Mouse (Mus musculus) forebrain, postnatal 0 days (tissue): ENCODE data around the gene Nfib. TPM values are rescaled to one million over a fixed set of nuclear protein-coding genes. Genes with fewer than 3 reads are reported as not detected.

Experiments used
- ATAC-seq: fragments of 200-750 bp; cut with Nextera tagmentation; 2 replicates; pipeline ENCODE4 v1.8.0; 2017; ENCODE audit warnings: mild to moderate bottlenecking, moderate library complexity
- DNase-seq: peaks from one replicate; pipeline ENCODE4 v3.0.0-alpha.2; 2015
- H3K27ac ChIP-seq: fragments of 300-500 bp; sonication (generic); 2 replicates; pipeline ENCODE4 v1.5.1; 2014; ENCODE audit warnings: low read depth, mild to moderate bottlenecking, antibody characterized with exemption, low read length, moderate library complexity, mixed read lengths
- H3K27me3 ChIP-seq: fragments of 300-500 bp; sonication (generic); 2 replicates; pipeline ENCODE4 v1.6.1; 2014; ENCODE audit warnings: mild to moderate bottlenecking, low read length, mixed read lengths; ENCODE audit not compliant: insufficient read depth
- H3K36me3 ChIP-seq: fragments of 300-500 bp; sonication (generic); 2 replicates; pipeline ENCODE4 v1.6.1; 2014; ENCODE audit warnings: mild to moderate bottlenecking, moderate library complexity; ENCODE audit not compliant: insufficient read depth
- H3K4me1 ChIP-seq: fragments of 300-500 bp; sonication (generic); 2 replicates; pipeline ENCODE4 v1.6.1; 2014; ENCODE audit warnings: antibody characterized with exemption; ENCODE audit not compliant: insufficient read depth
- H3K4me2 ChIP-seq: fragments of 300-500 bp; sonication (generic); 2 replicates; pipeline ENCODE4 v1.6.1; 2014; ENCODE audit warnings: low read depth, mild to moderate bottlenecking, moderate library complexity
- H3K4me3 ChIP-seq: fragments of 300-500 bp; sonication (generic); 2 replicates; pipeline ENCODE4 v1.5.1; 2014; ENCODE audit warnings: low read depth, low read length, mixed read lengths
- H3K9ac ChIP-seq: fragments of 300-500 bp; sonication (generic); 2 replicates; pipeline ENCODE4 v1.6.1; 2014; ENCODE audit warnings: mild to moderate bottlenecking
- H3K9me3 ChIP-seq: fragments of 300-500 bp; sonication (generic); 2 replicates; pipeline ENCODE4 v1.6.1; 2016; ENCODE audit warnings: low read length
- CTCF ChIP-seq: sonication (generic); IDR thresholded peaks from 2 replicates; pipeline ENCODE4 v1.5.1; 2016; ENCODE audit warnings: antibody characterized with exemption, control low read depth, low read depth
- WGBS: fragments of 180-500 bp; shearing (Covaris S2); extraction: QIAGEN DNeasy Blood & Tissue Kit; methylation state at CpG from one replicate; pipeline ENCODE4 v1.1.7; 2014; 5-methylcytosine and 5-hydroxymethylcytosine counted together
- polyA plus RNA-seq: library from polyadenylated mRNA; unstranded; fragments of >200 nt; fragmentation: Nextera tagmentation; extraction: Ambion mirVana; gene quantifications from 2 replicates; pipeline ENCODE4 v1.2.1, GENCODE M21; 2015
- total RNA-seq: library from RNA; depleted of rRNA; stranded (reverse); fragments of >200 nt; gene quantifications from 2 replicates; pipeline ENCODE4 v1.2.3, GENCODE M21; 2014

The Nfib gene
- total and polyA plus RNA-seq, 2 experiments from 2014 or later = 69.0 to 135 TPM

DNA sequence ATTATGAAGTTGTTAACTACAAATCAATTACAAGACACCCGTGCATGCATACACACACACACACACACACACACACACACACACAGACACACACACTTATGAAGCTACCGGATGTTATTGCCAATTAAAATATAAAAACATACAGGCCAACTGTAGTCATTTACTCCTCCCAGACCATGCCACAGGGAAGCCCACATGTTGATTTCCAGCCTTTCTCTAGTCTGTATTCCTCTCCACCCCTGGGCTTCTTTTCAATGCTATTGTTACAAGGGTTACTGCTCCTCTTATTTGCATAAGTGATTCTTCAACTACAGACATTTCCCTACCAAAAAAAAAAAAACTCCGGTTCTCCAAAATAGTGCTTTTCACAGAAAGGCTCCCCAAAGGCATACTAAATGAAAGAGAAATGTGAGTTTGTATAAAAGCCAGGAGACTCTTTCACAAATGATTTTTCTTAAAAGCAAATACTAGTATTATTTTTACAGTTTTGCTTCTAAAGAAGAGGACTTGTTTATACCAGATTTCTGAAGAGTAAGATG lies 402.1 kb downstream of the Nfib start:
- peak overlapping the region; percentile 62; the same call in 1 of the 2 replicates for H3K27ac ChIP-seq
- no peak for DNase-seq

DNA sequence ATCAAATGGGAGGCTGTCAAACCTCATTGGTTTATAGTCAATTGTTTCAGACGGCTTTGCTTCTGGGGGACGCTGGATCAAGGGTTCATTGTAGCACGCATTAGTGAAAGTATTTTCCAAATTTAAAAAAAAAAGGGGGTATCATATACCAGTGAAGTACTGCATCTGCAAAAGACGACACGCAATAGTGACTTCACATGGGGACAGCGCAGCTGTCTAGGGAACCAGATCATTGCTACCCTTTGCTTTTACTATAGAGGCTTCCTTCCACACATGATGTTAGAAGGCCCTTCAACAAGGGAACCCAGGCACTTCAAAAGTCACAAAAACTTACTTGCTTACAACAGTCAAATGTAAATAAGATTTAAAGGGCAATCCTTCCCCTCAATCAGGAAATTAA lies 402.6 kb downstream of the Nfib start:
- H3K27ac ChIP-seq = no peak overlapping the region
- 42% methylated on average over 6 of the region's 6 CpGs for WGBS
- H3K4me1 ChIP-seq = peaks cover 11% of the 10 kb centered on the region; the same call in 1 of the 2 replicates
- H3K36me3 ChIP-seq = peaks cover 3% of the 10 kb centered on the region; the same call in 1 of the 2 replicates
- DNase-seq = no peak
- no peaks in the 10 kb centered on the region for H3K9me3 ChIP-seq
- H3K4me2 ChIP-seq = no peak overlapping the region
- H3K27me3 ChIP-seq = no peaks in the 10 kb centered on the region
- no peak for ATAC-seq
- no peak for TF ChIP-seq CTCF
- H3K4me3 ChIP-seq = no peak overlapping the region
- H3K9ac ChIP-seq = no peak overlapping the region

More for the DNA sequence above, 402.1 kb downstream of the Nfib start:
- no peaks in the 10 kb centered on the region for H3K9me3 ChIP-seq
- H3K4me2 ChIP-seq = 0 out of 2 replicates have a peak overlapping the region, but pooled peaks have one; percentile 32
- peaks cover 11% of the 10 kb centered on the region; the same call in 1 of the 2 replicates for H3K4me1 ChIP-seq
- no peak overlapping the region for H3K4me3 ChIP-seq
- 0 out of 2 replicates have a peak, but pooled peaks have one; percentile 28 for ATAC-seq
- H3K9ac ChIP-seq = no peak overlapping the region
- H3K27me3 ChIP-seq = no peaks in the 10 kb centered on the region
- H3K36me3 ChIP-seq = peaks cover 5% of the 10 kb centered on the region; the same call in 1 of the 2 replicates
- no peak for TF ChIP-seq CTCF
- 13% methylated on average over 3 of the region's 3 CpGs for WGBS

DNA sequence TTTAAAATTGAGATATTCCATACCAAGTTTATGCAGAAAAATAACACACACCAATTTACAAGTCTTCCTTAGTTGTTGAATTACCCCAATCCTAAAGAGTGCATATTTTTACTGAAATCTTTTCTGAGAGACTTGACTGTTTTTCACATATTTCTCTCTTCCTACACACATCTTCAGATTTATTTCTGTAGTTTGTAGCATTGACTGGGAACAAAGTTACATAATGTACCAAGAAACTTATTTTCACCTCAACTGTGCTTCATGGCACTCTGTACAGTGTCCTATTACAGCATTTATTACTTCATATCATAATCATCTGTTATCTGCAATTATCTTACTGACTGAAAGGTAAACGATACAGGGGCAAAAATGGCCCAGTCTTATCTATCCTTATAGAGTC lies 406.9 kb downstream of the Nfib start:
- H3K36me3 ChIP-seq = peaks cover 8% of the 10 kb centered on the region
- TF ChIP-seq CTCF = no peak
- WGBS = 90% methylated on average over 1 of the region's 1 CpGs
- H3K27me3 ChIP-seq = no peaks in the 10 kb centered on the region
- no peak overlapping the region for H3K4me2 ChIP-seq
- no peaks in the 10 kb centered on the region for H3K9me3 ChIP-seq
- H3K4me1 ChIP-seq = 0 out of 2 replicates have a peak, but pooled peaks cover 3% of the 10 kb centered on the region
- ATAC-seq = no peak
- no peak overlapping the region for H3K27ac ChIP-seq
- no peak for DNase-seq
- H3K9ac ChIP-seq = no peak overlapping the region
- H3K4me3 ChIP-seq = no peak overlapping the region

DNA sequence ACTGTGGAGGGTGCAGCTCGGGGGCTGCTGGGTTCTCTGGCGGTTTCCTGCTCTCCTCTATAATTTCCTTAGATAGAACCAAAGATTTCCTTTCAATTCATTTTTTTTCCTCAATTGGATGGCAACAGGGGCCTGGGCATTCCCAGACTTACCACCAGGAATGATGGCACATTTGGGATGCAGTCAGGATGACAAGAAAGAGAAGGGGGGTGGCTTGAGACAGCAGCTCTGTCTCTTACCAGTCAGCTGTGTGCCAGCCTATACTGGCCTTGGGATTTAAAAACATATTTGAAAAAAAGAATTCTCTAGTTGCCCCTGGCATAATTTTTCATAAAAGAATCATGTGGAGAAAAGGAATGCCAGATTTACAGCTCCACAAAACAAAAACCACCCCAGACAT lies 408.0 kb downstream of the Nfib start:
- no peak overlapping the region for H3K4me3 ChIP-seq
- H3K9me3 ChIP-seq = no peaks in the 10 kb centered on the region
- no peak overlapping the region for H3K4me2 ChIP-seq
- H3K9ac ChIP-seq = no peak overlapping the region
- H3K36me3 ChIP-seq = peaks cover 8% of the 10 kb centered on the region
- H3K27me3 ChIP-seq = no peaks in the 10 kb centered on the region
- H3K4me1 ChIP-seq = no peaks in the 10 kb centered on the region
- no peak for TF ChIP-seq CTCF
- ATAC-seq (peak; percentile 47; the same call in 1 of the 2 replicates), DNase-seq (no peak)
- peak overlapping the region; percentile 40; the same call in 1 of the 2 replicates for H3K27ac ChIP-seq
- WGBS = 60% methylated on average over 2 of the region's 2 CpGs

DNA sequence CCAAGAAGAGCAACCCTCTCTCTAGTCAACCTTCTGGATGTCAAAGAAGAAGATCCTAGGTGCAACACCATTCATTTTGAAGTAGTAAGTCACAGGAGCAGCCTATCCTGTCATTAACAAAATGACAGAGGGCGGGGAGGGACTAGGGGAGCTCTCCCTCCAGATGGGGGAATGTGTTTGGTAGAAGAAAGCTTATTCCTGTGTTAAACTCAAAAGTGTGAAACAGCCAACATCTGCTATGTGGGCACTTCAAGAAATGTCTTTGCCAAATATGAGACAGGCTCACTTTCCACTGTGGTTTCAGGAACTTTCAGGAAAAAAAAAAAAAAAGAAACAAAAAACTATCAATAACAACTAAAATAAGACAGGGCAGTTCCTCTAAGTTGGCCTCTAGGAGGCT lies 411.5 kb downstream of the Nfib start:
- Histone ChIP-seq H3K27me3 (no peaks in the 10 kb centered on the region), H3K4me3 (no peak overlapping the region), H3K4me1 (no peaks in the 10 kb centered on the region), H3K27ac (no peak overlapping the region), H3K4me2 (no peak overlapping the region), H3K9ac (no peak overlapping the region), H3K9me3 (no peaks in the 10 kb centered on the region), H3K36me3 (peaks cover 8% of the 10 kb centered on the region)
- ATAC-seq (no peak), DNase-seq (no peak)
- WGBS = 58% methylated on average over 1 of the region's 1 CpGs
- 0 out of 2 replicates have a peak, but pooled peaks have one; percentile 8 for TF ChIP-seq CTCF

DNA sequence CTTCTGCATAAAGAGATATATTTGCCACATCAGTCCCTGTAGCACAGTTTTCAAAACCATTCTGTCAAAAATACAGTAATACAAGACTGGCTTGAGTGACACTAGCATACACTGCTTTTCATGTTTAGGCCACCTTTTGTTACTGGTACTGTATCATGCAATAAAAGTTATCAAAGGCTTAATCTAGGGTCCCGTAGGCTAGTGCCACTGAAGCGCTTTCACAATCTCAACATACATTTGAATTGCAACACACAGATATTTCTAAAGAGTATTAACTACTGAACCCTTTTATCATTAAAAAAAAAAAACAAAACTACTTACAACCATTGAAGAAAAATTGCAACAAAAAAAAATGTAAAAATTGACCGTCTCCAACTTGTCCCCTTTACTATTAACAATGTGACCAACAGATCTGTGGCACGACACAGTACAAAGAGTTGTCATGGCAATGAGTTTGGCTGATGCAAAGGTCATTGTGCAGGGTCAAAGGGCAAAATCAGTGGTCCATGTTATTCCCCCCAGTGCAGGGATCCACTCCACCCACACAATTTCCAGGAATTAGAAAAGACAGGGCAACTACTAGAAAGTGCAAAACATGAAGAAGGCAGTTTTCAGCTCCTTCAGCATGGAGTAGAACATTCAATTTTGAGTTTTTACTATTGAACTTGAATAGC lies 414.2 kb downstream of the Nfib start:
- Histone ChIP-seq H3K4me3 (no peak overlapping the region), H3K27me3 (no peaks in the 10 kb centered on the region), H3K4me2 (no peak overlapping the region), H3K36me3 (peaks cover 5% of the 10 kb centered on the region), H3K9ac (no peak overlapping the region), H3K27ac (no peak overlapping the region), H3K9me3 (no peaks in the 10 kb centered on the region), H3K4me1 (no peaks in the 10 kb centered on the region)
- ATAC-seq (no peak), DNase-seq (no peak)
- WGBS = 50% methylated on average over 4 of the region's 4 CpGs
- TF ChIP-seq CTCF = no peak

DNA sequence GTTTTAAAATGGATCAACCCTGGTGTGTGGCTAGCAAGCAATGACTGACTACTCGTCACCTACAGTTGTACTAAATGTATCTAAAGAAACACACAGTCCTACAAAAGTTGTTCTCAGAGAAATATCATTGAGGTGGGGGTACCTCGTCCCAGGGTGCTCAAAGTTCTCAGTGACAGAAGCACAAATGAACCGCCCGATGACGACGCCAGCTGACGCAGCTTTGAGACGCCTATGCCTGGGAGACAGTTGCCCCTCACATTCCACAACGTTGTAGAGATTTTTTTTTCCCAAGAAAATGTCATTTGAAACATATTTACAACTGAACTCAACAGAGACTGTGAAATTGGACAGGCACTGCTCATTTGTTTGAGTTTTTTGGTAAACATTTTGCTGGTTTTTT lies 414.9 kb downstream of the Nfib start:
- TF ChIP-seq CTCF = no peak
- Histone ChIP-seq H3K4me2 (no peak overlapping the region), H3K9ac (no peak overlapping the region), H3K36me3 (peaks cover 2% of the 10 kb centered on the region; the same call in 1 of the 2 replicates), H3K27ac (no peak overlapping the region), H3K27me3 (no peaks in the 10 kb centered on the region), H3K4me1 (no peaks in the 10 kb centered on the region), H3K9me3 (no peaks in the 10 kb centered on the region), H3K4me3 (no peak overlapping the region)
- no peak for ATAC-seq
- no peak for DNase-seq
- 72% methylated on average over 9 of the region's 9 CpGs for WGBS
